Mouse (Mus musculus) G1E (cell line): ENCODE measurements at regions not wholly inside any gene's neighbourhood (a gene's known extent, or its start where the extent isn't known, plus 50 kb on each side); places are given as distances from the start of the nearest gene placed in this dataset.

Experiments
- CTCF ChIP-seq: IDR thresholded peaks from 2 replicates; pipeline ENCODE4 v1.5.1; 2012; ENCODE audit warnings: low read depth, low read length, inconsistent platforms, mixed read lengths
- GATA1 ChIP-seq: IDR thresholded peaks from 2 replicates; pipeline ENCODE4 v1.6.1; 2012; ENCODE audit warnings: borderline replicate concordance, low read length, inconsistent platforms, mixed read lengths
- POLR2AphosphoS5 ChIP-seq: IDR thresholded peaks from 2 replicates; pipeline ENCODE4 v1.6.1; 2012; ENCODE audit warnings: low read depth, low read length, inconsistent platforms; ENCODE audit not compliant: insufficient replicate concordance
- TAL1 ChIP-seq: conservative IDR thresholded peaks from 2 replicates; pipeline ENCODE4 v1.6.1; 2012; ENCODE audit warnings: low read depth, low read length, inconsistent platforms, mixed read lengths

GRCm38 (mm10) chr13:52766236-52766635, 163.2 kb downstream of the Auh start:
- TF ChIP-seq CTCF (no peak), GATA1 (no peak), TAL1 (no peak), POLR2AphosphoS5 (no peak)
